Mouse (Mus musculus): ENCODE measurements around the gene Tom1l2.
A peak's percentile ranks its signal among the peaks of the same experiment; 100 is the strongest.

The Tom1l2 gene

GRCm38 (mm10) chr11:60273273-60273805 is 79.4 kb downstream of the Tom1l2 start:
- peak; percentile 86 to 91 for DNase-seq (ENCODE audit: inconsistent age in 2 of 2, low spot score in 1 of 2)

- no peak for DNase-seq (ENCODE audit: inconsistent age in 2 of 2, low spot score in 1 of 2)
Measured at GRCm38 (mm10) chr11:60268563-60268962, 84.1 kb downstream of the Tom1l2 start.

GRCm38 (mm10) chr11:60265271-60265985 is 87.3 kb downstream of the Tom1l2 start:
- no peak for DNase-seq (ENCODE audit: inconsistent age in 2 of 2, low spot score in 1 of 2)

GRCm38 (mm10) chr11:60264651-60265050 is 88.1 kb downstream of the Tom1l2 start:
- no peak for DNase-seq (ENCODE audit: inconsistent age in 2 of 2, low spot score in 1 of 2)

- DNase-seq (ENCODE audit: inconsistent age in 2 of 2, low spot score in 1 of 2), result no peak
Measured at GRCm38 (mm10) chr11:60262396-60262795, 90.3 kb downstream of the Tom1l2 start.

- DNase-seq (ENCODE audit: inconsistent age in 2 of 2, low spot score in 1 of 2), result no peak
Measured at GRCm38 (mm10) chr11:60260743-60261142, 92.0 kb downstream of the Tom1l2 start.

GRCm38 (mm10) chr11:60257696-60258095 is 95.0 kb downstream of the Tom1l2 start:
- no peak for DNase-seq (ENCODE audit: inconsistent age in 2 of 2, low spot score in 1 of 2)

- DNase-seq (ENCODE audit: inconsistent age in 2 of 2, low spot score in 1 of 2), result no peak
Measured at GRCm38 (mm10) chr11:60256713-60257112, 96.0 kb downstream of the Tom1l2 start.

GRCm38 (mm10) chr11:60256176-60256681 is 96.5 kb downstream of the Tom1l2 start:
- peak; percentile 47 to 78 for DNase-seq (ENCODE audit: inconsistent age in 2 of 2, low spot score in 1 of 2)

- no peak for DNase-seq (ENCODE audit: inconsistent age in 2 of 2, low spot score in 1 of 2)
Measured at GRCm38 (mm10) chr11:60255639-60256038, 97.1 kb downstream of the Tom1l2 start.

- no peak for DNase-seq (ENCODE audit: inconsistent age in 2 of 2, low spot score in 1 of 2)
Measured at GRCm38 (mm10) chr11:60255181-60255580, 97.5 kb downstream of the Tom1l2 start.

GRCm38 (mm10) chr11:60254308-60254707 is 98.4 kb downstream of the Tom1l2 start:
- peak; percentile 73 to 84 for DNase-seq (ENCODE audit: inconsistent age in 2 of 2, low spot score in 1 of 2)

- peak; percentile 69 to 85 for DNase-seq (ENCODE audit: inconsistent age in 2 of 2, low spot score in 1 of 2)
Measured at GRCm38 (mm10) chr11:60253546-60253945, 99.2 kb downstream of the Tom1l2 start.

- peak; percentile 50 to 89 for DNase-seq (ENCODE audit: inconsistent age in 2 of 2, low spot score in 1 of 2)
Measured at GRCm38 (mm10) chr11:60250971-60251643, 101.6 kb downstream of the Tom1l2 start.

GRCm38 (mm10) chr11:60249885-60250284 is 102.8 kb downstream of the Tom1l2 start:
- DNase-seq (ENCODE audit: inconsistent age in 2 of 2, low spot score in 1 of 2), result no peak

GRCm38 (mm10) chr11:60248596-60249404 is 103.9 kb downstream of the Tom1l2 start:
- DNase-seq (ENCODE audit: inconsistent age in 2 of 2, low spot score in 1 of 2), result no peak

- no peak for DNase-seq (ENCODE audit: inconsistent age in 2 of 2, low spot score in 1 of 2)
Measured at GRCm38 (mm10) chr11:60247753-60248550, 104.8 kb downstream of the Tom1l2 start.

GRCm38 (mm10) chr11:60246077-60246476 is 106.6 kb downstream of the Tom1l2 start:
- DNase-seq (ENCODE audit: inconsistent age in 2 of 2, low spot score in 1 of 2), result no peak

- DNase-seq (ENCODE audit: inconsistent age in 2 of 2, low spot score in 1 of 2), result no peak
Measured at GRCm38 (mm10) chr11:60244503-60245143, 108.1 kb downstream of the Tom1l2 start.

- peak in 1 of 2 experiments; percentile 41 for DNase-seq (ENCODE audit: inconsistent age in 2 of 2, low spot score in 1 of 2)
Measured at GRCm38 (mm10) chr11:60240509-60240908, 112.2 kb downstream of the Tom1l2 start.
